Mouse (Mus musculus): Measurements from ENCODE around the gene Rreb1. TPM values are rescaled to one million over a fixed set of nuclear protein-coding genes. Genes with fewer than 3 reads are reported as not detected.

The Rreb1 gene
- 20.6 and 23.6 TPM in 2 replicates for polyA plus RNA-seq (2014; fragmentation: Nextera tagmentation; extraction: Ambion mirVana)

GRCm38 (mm10) chr13:37778147-37778593, at the start of gene Rreb1:
Rreb1 (plus strand) TSS chr13:37778400.
- Histone ChIP-seq H3K9me3 (ENCODE audit: control insufficient read depth, low read length) (no peaks in the 10 kb centered on the region), H3K9ac (ENCODE audit: low read depth, low read length) (peak within 1 kb of the TSS; percentile 65), H3K4me3 (ENCODE audit: low read depth, low read length) (peak within 1 kb of the TSS; percentile 67), H3K27ac (ENCODE audit: low read depth, low read length) (no peak within 1 kb of the TSS), H3K27me3 (replicated peaks; ENCODE audit: control insufficient read depth, insufficient read depth, low read length) (peaks cover 6% of the 10 kb centered on the region; the same call in 1 of the 2 replicates), H3K36me3 (ENCODE audit: control insufficient read depth, insufficient read depth, low read length) (no peaks in the 10 kb centered on the region), H3K4me1 (replicated peaks; ENCODE audit: control insufficient read depth, insufficient read depth, low read length) (peaks cover 16% of the 10 kb centered on the region), H3K4me2 (peak within 1 kb of the TSS; percentile 94)
- ATAC-seq (replicated peaks; ENCODE audit: low FRiP score) (peak; percentile 59), DNase-seq (ENCODE audit: low spot score) (peak; percentile 64)
- 1% methylated on average over 34 of the region's 37 CpGs for WGBS

- no peak for DNase-seq (ENCODE audit: low spot score)
- Histone ChIP-seq H3K4me1 (replicated peaks; ENCODE audit: control insufficient read depth, insufficient read depth, low read length) (peaks cover 8% of the 10 kb centered on the region), H3K9me3 (ENCODE audit: control insufficient read depth, low read length) (no peaks in the 10 kb centered on the region), H3K4me2 (no peak overlapping the region), H3K9ac (ENCODE audit: low read depth, low read length) (no peak overlapping the region), H3K36me3 (ENCODE audit: control insufficient read depth, insufficient read depth, low read length) (no peaks in the 10 kb centered on the region), H3K4me3 (ENCODE audit: low read depth, low read length) (no peak overlapping the region), H3K27ac (ENCODE audit: low read depth, low read length) (no peak overlapping the region), H3K27me3 (replicated peaks; ENCODE audit: control insufficient read depth, insufficient read depth, low read length) (no peaks in the 10 kb centered on the region)
- 88% methylated on average over 7 of the region's 7 CpGs for WGBS
- ATAC-seq (replicated peaks; ENCODE audit: low FRiP score), result no peak
Measured at GRCm38 (mm10) chr13:37728551-37728950, 49.6 kb upstream of the Rreb1 start.

GRCm38 (mm10) chr13:37731914-37732693, 46.1 kb upstream of the Rreb1 start:
- no peak overlapping the region for H3K4me3 ChIP-seq (ENCODE audit: low read depth, low read length)
- ATAC-seq (replicated peaks; ENCODE audit: low FRiP score) (no peak), DNase-seq (ENCODE audit: low spot score) (no peak)
- no peak overlapping the region for H3K9ac ChIP-seq (ENCODE audit: low read depth, low read length)
- WGBS, result 71% methylated on average over 12 of the region's 12 CpGs
- no peaks in the 10 kb centered on the region for H3K27me3 ChIP-seq (replicated peaks; ENCODE audit: control insufficient read depth, insufficient read depth, low read length)
- no peak overlapping the region for H3K4me2 ChIP-seq
- no peaks in the 10 kb centered on the region for H3K9me3 ChIP-seq (ENCODE audit: control insufficient read depth, low read length)
- peaks cover 8% of the 10 kb centered on the region for H3K4me1 ChIP-seq (replicated peaks; ENCODE audit: control insufficient read depth, insufficient read depth, low read length)
- no peaks in the 10 kb centered on the region for H3K36me3 ChIP-seq (ENCODE audit: control insufficient read depth, insufficient read depth, low read length)
- peak overlapping the region; percentile 66; the same call in 1 of the 2 replicates for H3K27ac ChIP-seq (ENCODE audit: low read depth, low read length)

- no peaks in the 10 kb centered on the region for H3K36me3 ChIP-seq (ENCODE audit: control insufficient read depth, insufficient read depth, low read length)
- ATAC-seq (replicated peaks; ENCODE audit: low FRiP score) (no peak), DNase-seq (ENCODE audit: low spot score) (no peak)
- H3K9me3 ChIP-seq (ENCODE audit: control insufficient read depth, low read length), result no peaks in the 10 kb centered on the region
- no peak overlapping the region for H3K4me2 ChIP-seq
- H3K4me3 ChIP-seq (ENCODE audit: low read depth, low read length), result no peak overlapping the region
- H3K9ac ChIP-seq (ENCODE audit: low read depth, low read length), result no peak overlapping the region
- H3K4me1 ChIP-seq (replicated peaks; ENCODE audit: control insufficient read depth, insufficient read depth, low read length), result peaks cover 8% of the 10 kb centered on the region
- no peak overlapping the region for H3K27ac ChIP-seq (ENCODE audit: low read depth, low read length)
- WGBS, result 82% methylated on average over 11 of the region's 11 CpGs
- no peaks in the 10 kb centered on the region for H3K27me3 ChIP-seq (replicated peaks; ENCODE audit: control insufficient read depth, insufficient read depth, low read length)
Measured at GRCm38 (mm10) chr13:37734501-37734900, 43.7 kb upstream of the Rreb1 start.

GRCm38 (mm10) chr13:37740111-37740510, 38.1 kb upstream of the Rreb1 start:
- H3K4me1 ChIP-seq (replicated peaks; ENCODE audit: control insufficient read depth, insufficient read depth, low read length), result no peaks in the 10 kb centered on the region; the same call in none of the 2 replicates
- ATAC-seq (replicated peaks; ENCODE audit: low FRiP score) (no peak), DNase-seq (ENCODE audit: low spot score) (no peak)
- H3K27me3 ChIP-seq (replicated peaks; ENCODE audit: control insufficient read depth, insufficient read depth, low read length), result no peaks in the 10 kb centered on the region
- no peak overlapping the region for H3K9ac ChIP-seq (ENCODE audit: low read depth, low read length)
- no peak overlapping the region for H3K4me3 ChIP-seq (ENCODE audit: low read depth, low read length)
- no peak overlapping the region for H3K4me2 ChIP-seq
- H3K36me3 ChIP-seq (ENCODE audit: control insufficient read depth, insufficient read depth, low read length), result no peaks in the 10 kb centered on the region
- WGBS, result 75% methylated on average over 5 of the region's 5 CpGs
- H3K27ac ChIP-seq (ENCODE audit: low read depth, low read length), result no peak overlapping the region
- H3K9me3 ChIP-seq (ENCODE audit: control insufficient read depth, low read length), result no peaks in the 10 kb centered on the region

- no peak for DNase-seq (ENCODE audit: low spot score)
- 51% methylated on average over 5 of the region's 5 CpGs for WGBS
Measured at GRCm38 (mm10) chr13:37740752-37741151, 37.4 kb upstream of the Rreb1 start.

GRCm38 (mm10) chr13:37742248-37742647, 36.0 kb upstream of the Rreb1 start:
- H3K4me3 ChIP-seq (ENCODE audit: low read depth, low read length), result no peak overlapping the region
- no peak overlapping the region for H3K4me2 ChIP-seq
- no peak overlapping the region for H3K27ac ChIP-seq (ENCODE audit: low read depth, low read length)
- no peaks in the 10 kb centered on the region for H3K36me3 ChIP-seq (ENCODE audit: control insufficient read depth, insufficient read depth, low read length)
- no peaks in the 10 kb centered on the region for H3K9me3 ChIP-seq (ENCODE audit: control insufficient read depth, low read length)
- no peaks in the 10 kb centered on the region; the same call in none of the 2 replicates for H3K4me1 ChIP-seq (replicated peaks; ENCODE audit: control insufficient read depth, insufficient read depth, low read length)
- 69% methylated on average over 4 of the region's 4 CpGs for WGBS
- ATAC-seq (replicated peaks; ENCODE audit: low FRiP score) (no peak), DNase-seq (ENCODE audit: low spot score) (no peak)
- H3K9ac ChIP-seq (ENCODE audit: low read depth, low read length), result no peak overlapping the region
- H3K27me3 ChIP-seq (replicated peaks; ENCODE audit: control insufficient read depth, insufficient read depth, low read length), result no peaks in the 10 kb centered on the region

More at GRCm38 (mm10) chr13:37740752-37741151, 37.4 kb upstream of the Rreb1 start:
- no peak overlapping the region for H3K4me3 ChIP-seq (ENCODE audit: low read depth, low read length)
- H3K4me2 ChIP-seq, result no peak overlapping the region
- H3K36me3 ChIP-seq (ENCODE audit: control insufficient read depth, insufficient read depth, low read length), result no peaks in the 10 kb centered on the region
- no peaks in the 10 kb centered on the region for H3K9me3 ChIP-seq (ENCODE audit: control insufficient read depth, low read length)
- no peak for ATAC-seq (replicated peaks; ENCODE audit: low FRiP score)
- H3K27ac ChIP-seq (ENCODE audit: low read depth, low read length), result no peak overlapping the region
- H3K27me3 ChIP-seq (replicated peaks; ENCODE audit: control insufficient read depth, insufficient read depth, low read length), result no peaks in the 10 kb centered on the region
- no peak overlapping the region for H3K9ac ChIP-seq (ENCODE audit: low read depth, low read length)
- no peaks in the 10 kb centered on the region; the same call in none of the 2 replicates for H3K4me1 ChIP-seq (replicated peaks; ENCODE audit: control insufficient read depth, insufficient read depth, low read length)

GRCm38 (mm10) chr13:37747504-37747903, 30.7 kb upstream of the Rreb1 start:
- H3K9me3 ChIP-seq (ENCODE audit: control insufficient read depth, low read length), result no peaks in the 10 kb centered on the region
- DNase-seq (ENCODE audit: low spot score) (no peak), ATAC-seq (replicated peaks; ENCODE audit: low FRiP score) (no peak)
- H3K4me1 ChIP-seq (replicated peaks; ENCODE audit: control insufficient read depth, insufficient read depth, low read length), result peaks cover 14% of the 10 kb centered on the region
- H3K27ac ChIP-seq (ENCODE audit: low read depth, low read length), result no peak overlapping the region
- H3K4me2 ChIP-seq, result no peak overlapping the region
- H3K36me3 ChIP-seq (ENCODE audit: control insufficient read depth, insufficient read depth, low read length), result no peaks in the 10 kb centered on the region
- H3K4me3 ChIP-seq (ENCODE audit: low read depth, low read length), result no peak overlapping the region
- WGBS, result 76% methylated on average over 7 of the region's 7 CpGs
- H3K27me3 ChIP-seq (replicated peaks; ENCODE audit: control insufficient read depth, insufficient read depth, low read length), result no peaks in the 10 kb centered on the region
- no peak overlapping the region for H3K9ac ChIP-seq (ENCODE audit: low read depth, low read length)

- DNase-seq (ENCODE audit: low spot score), result no peak
- H3K27ac ChIP-seq (ENCODE audit: low read depth, low read length), result no peak overlapping the region
- no peak for ATAC-seq (replicated peaks; ENCODE audit: low FRiP score)
- no peak overlapping the region for H3K4me3 ChIP-seq (ENCODE audit: low read depth, low read length)
- no peaks in the 10 kb centered on the region for H3K27me3 ChIP-seq (replicated peaks; ENCODE audit: control insufficient read depth, insufficient read depth, low read length)
- 22% methylated on average over 3 of the region's 3 CpGs for WGBS
- no peak overlapping the region for H3K4me2 ChIP-seq
- H3K4me1 ChIP-seq (replicated peaks; ENCODE audit: control insufficient read depth, insufficient read depth, low read length), result peaks cover 14% of the 10 kb centered on the region
- no peaks in the 10 kb centered on the region for H3K9me3 ChIP-seq (ENCODE audit: control insufficient read depth, low read length)
- H3K36me3 ChIP-seq (ENCODE audit: control insufficient read depth, insufficient read depth, low read length), result no peaks in the 10 kb centered on the region
- H3K9ac ChIP-seq (ENCODE audit: low read depth, low read length), result no peak overlapping the region
Measured at GRCm38 (mm10) chr13:37749485-37749884, 28.7 kb upstream of the Rreb1 start.

Data from liver, embryonic 11.5 days (tissue).